Mouse (Mus musculus) brain, embryonic 14.5 days (tissue): Measurements from ENCODE around the gene Gm8660. TPM values are rescaled to one million over a fixed set of nuclear protein-coding genes. Genes with fewer than 3 reads are reported as not detected.
"Not testable (repeated sequence)": the region's sequence is repeated elsewhere in the genome, so short reads cannot be mapped to it uniquely, and the experiment has no call there.

Experiments used
- DNase-seq: peaks from one replicate; pipeline ENCODE4 v3.0.0-alpha.2; 2011; ENCODE audit warnings: low read depth
- polyA plus RNA-seq: library from polyadenylated mRNA; depleted of rRNA; stranded (reverse); fragments of >200 nt; gene quantifications from 2 replicates; pipeline ENCODE4 v1.2.3, GENCODE M21; 2012; rRNA removed

Gm8660 gene
- not detected in 2 replicates for polyA plus RNA-seq

GRCm38 (mm10) chr7:22370939-22371338, at the start of gene Gm8660:
TSS of gene Gm8660 (minus strand) at chr7:22371039.
- DNase-seq = not testable (repeated sequence)

DNA sequence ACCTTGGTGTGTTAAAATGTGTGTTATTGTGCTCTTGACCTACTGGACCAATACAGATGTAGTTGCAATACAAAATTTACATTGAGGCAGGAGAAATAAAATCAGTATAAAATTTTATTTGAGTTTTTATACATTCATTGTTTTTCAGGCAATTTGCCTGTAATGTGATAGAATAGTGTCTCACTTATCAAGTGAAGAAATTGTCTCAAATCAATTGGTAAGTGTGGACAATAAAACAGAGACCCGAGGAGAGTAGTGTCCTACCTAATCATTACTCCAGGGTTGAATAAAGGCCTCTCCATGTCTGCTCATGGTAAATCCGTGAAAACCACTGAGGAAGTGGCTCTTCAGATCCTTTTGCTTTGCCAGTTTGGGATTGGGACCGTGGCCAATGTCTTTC, 42.4 kb upstream of the Gm8660 start, which contains the start of gene Vmn1r148:
TSS of gene Vmn1r148 (plus strand) at position 301 of the 400 bp plus-strand sequence.
- DNase-seq = not testable (repeated sequence)

DNA sequence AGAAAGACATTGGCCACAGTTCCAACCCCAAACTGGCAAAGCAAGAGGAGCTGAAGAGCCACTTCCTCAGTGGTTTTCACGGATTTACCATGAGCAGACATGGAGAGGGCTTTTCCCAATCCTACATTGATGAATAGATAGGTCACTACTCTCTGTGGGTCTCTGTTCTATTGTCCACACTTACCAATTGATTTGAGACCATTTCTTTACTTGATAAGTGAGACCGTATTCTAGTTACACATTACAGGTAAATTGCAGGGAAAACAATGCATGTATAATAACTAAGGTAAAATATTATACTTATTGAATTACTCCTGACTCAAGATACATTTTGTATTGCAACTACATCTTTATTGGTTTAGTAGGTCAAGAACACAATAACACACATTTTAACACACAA, 41.2 kb downstream of the Gm8660 start, which contains the start of gene Gm4187:
TSS of gene Gm4187 (minus strand) at position 101 of the 400 bp plus-strand sequence.
- not testable (repeated sequence) for DNase-seq

Other genes with a start within 250 kb of the Gm8660 start
- gene Gm10666, start 236.3 kb downstream of the Gm8660 start, polyA plus RNA-seq = not detected in 2 replicates
- not detected in 2 replicates for gene Vmn1r142, start 207.0 kb downstream of the Gm8660 start, polyA plus RNA-seq
- gene Vmn1r143, start 181.7 kb downstream of the Gm8660 start, polyA plus RNA-seq = not detected in 2 replicates
- gene Gm8653, start 169.8 kb downstream of the Gm8660 start, polyA plus RNA-seq = not detected in 2 replicates
- not detected in 2 replicates for gene Gm8453, start 141.6 kb downstream of the Gm8660 start, polyA plus RNA-seq
- gene Gm4187, start 41.3 kb downstream of the Gm8660 start, polyA plus RNA-seq = not detected in 2 replicates
- gene Vmn1r148, start 42.5 kb upstream of the Gm8660 start, polyA plus RNA-seq = not detected in 2 replicates
- gene Vmn1r149, start 67.2 kb upstream of the Gm8660 start, polyA plus RNA-seq = not detected in 2 replicates
- gene Gm10665, start 93.0 kb upstream of the Gm8660 start, polyA plus RNA-seq = not detected in 2 replicates
- gene Vmn1r151, start 128.6 kb upstream of the Gm8660 start, polyA plus RNA-seq = not detected in 2 replicates
- not detected in 2 replicates for gene Vmn1r152, start 151.9 kb upstream of the Gm8660 start, polyA plus RNA-seq
- not detected in 2 replicates for gene Gm8677, start 163.8 kb upstream of the Gm8660 start, polyA plus RNA-seq
- gene Gm4201, start 194.3 kb upstream of the Gm8660 start, polyA plus RNA-seq = not detected in 2 replicates
- gene Gm4565, start 217.1 kb upstream of the Gm8660 start, polyA plus RNA-seq = not detected in 2 replicates